Mouse (Mus musculus) heart, postnatal 25 days (tissue): ENCODE measurements around the gene Slc23a2. TPM values are rescaled to one million over a fixed set of nuclear protein-coding genes. Genes with fewer than 3 reads are reported as not detected.

Experiments used
- DNase-seq: peaks from one replicate; pipeline ENCODE4 v3.0.0; 2022; ENCODE audit warnings: low spot score
- intact Hi-C: fragments of 180-260 bp; cut with DNase I; formaldehyde crosslinking; loops from one replicate; pipeline ENCODE4 v1.15.1; 2025
- total RNA-seq, 2 experiments: library from RNA; stranded (reverse); gene quantifications; 2 replicates each; pipeline ENCODE4 v1.2.3; 2021

The Slc23a2 gene
- total RNA-seq, 2 experiments from 2014 or later: 13.5 to 14.5 TPM

- intact Hi-C loops: no loop called here
- no peak for DNase-seq
These were observed 8.9 kb downstream of the Slc23a2 start for GRCm38 (mm10) chr2:132135876-132136637.

DNA sequence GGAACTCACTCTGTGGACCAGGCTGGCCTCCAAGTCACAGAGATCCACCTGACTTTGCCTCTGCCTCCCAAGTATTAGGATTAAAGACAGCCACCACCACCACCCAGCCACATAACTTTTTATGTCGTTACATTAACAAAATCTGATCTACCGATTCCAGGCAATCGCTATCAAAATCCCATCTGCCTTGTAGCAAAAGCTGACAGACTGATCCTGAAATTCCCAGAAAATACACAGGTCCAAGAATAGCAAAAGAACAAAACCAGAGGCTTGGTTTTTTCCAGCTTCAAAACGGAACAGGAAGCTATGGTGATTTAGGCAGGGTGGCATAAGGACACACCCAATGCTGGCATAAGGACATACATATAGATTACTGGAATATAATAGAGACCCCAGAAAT lies 10.2 kb downstream of the Slc23a2 start:
- intact Hi-C loops: no loop called here

DNA sequence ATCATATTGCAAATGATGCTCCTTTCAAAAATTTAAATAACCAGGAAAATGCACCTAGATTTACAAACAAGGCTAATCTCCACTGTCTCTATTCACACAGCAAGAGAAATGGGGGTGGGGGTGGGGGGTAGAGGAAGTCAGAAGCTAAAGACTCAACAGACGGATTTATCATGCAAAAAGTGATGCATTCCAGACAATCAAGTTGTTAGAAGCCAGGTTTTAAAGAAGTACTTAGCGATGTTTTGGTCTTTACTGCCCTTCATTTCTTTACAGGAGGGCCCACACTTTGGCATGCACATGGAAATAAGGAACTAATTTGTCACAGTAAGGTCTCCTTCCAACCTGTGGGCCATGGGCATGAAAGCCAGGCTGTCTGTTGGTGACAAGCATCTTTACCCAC lies 11.5 kb downstream of the Slc23a2 start:
- DNase-seq: no peak
- intact Hi-C loops: no loop called here

More for the DNA sequence above, 10.2 kb downstream of the Slc23a2 start:
- no peak for DNase-seq

GRCm38 (mm10) chr2:132131266-132131665 lies 13.6 kb downstream of the Slc23a2 start:
- intact Hi-C loops: no loop called here
- DNase-seq: peak; percentile 62

DNA sequence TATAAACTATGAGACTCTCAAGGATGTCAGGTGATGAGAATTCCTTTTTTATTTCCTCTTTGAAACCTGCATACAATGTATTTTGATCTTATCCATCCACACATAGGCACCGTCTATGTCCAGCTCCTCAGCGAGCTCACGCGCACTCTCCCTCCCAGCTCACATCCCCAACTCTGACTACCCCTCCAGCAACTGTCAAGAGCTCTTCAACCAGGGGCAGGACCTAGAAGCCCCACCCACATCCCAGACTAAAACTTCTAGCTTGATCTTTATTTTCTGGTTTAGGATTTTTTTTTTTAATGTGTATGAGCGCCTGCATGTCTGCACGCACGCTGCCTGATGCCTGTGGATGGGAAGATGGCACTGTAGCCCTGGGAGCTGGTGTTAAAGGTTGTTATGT lies 14.9 kb downstream of the Slc23a2 start:
- DNase-seq: no peak
- intact Hi-C loops: no loop called here

- DNase-seq: no peak
- intact Hi-C loops: no loop called here
These were observed 15.7 kb downstream of the Slc23a2 start for GRCm38 (mm10) chr2:132129247-132129646.

GRCm38 (mm10) chr2:132127904-132128303 lies 17.0 kb downstream of the Slc23a2 start:
- DNase-seq: no peak
- intact Hi-C loops: no loop called here

GRCm38 (mm10) chr2:132126292-132126691 lies 18.6 kb downstream of the Slc23a2 start:
- no peak for DNase-seq
- intact Hi-C loops: no loop called here

DNA sequence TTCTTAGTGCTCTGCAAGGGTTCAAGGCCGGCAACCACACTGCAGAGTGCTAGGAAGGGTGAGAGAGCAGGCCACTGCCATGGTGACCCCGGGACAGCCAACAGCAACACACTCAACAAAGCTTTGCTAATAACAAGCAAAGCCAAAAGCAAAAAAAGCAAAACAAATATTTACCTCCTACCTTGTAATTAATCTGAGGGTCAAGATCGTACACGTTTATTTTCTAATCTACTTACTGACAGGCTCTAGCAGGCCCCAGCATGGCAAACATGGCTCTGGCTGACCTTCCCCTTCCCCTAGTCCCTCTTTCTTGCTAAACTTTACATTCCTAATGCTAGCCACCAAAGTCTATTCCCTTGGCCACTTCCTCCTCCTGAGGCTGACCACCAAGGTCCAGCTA lies 21.8 kb downstream of the Slc23a2 start:
- intact Hi-C loops: no loop called here
- no peak for DNase-seq

GRCm38 (mm10) chr2:132121050-132121449 lies 23.9 kb downstream of the Slc23a2 start:
- intact Hi-C loops: no loop called here
- no peak for DNase-seq

DNA sequence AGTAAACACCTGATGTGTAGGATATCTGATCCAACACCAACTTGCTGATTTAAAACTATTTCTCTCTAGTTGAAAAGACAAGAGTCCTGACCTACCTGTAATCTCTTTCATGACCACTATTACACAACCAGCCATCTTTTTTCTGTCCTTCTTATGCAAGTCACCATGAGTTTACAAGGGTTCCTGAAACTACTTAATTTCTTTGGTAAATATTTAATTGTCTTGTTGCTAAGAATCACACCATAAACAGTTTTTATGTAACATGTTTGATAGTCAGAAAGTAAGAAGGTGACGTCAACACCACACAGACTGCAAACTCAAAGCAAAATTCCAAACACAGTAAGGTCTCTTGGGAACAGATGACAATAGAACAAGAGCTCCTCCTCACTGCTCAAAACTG lies 26.3 kb downstream of the Slc23a2 start:
- no peak for DNase-seq
- intact Hi-C loops: loop anchor here (10.0 kb wide), 1 partner anchor 126 kb away; the partner anchor contains the start of gene Tmem230

DNA sequence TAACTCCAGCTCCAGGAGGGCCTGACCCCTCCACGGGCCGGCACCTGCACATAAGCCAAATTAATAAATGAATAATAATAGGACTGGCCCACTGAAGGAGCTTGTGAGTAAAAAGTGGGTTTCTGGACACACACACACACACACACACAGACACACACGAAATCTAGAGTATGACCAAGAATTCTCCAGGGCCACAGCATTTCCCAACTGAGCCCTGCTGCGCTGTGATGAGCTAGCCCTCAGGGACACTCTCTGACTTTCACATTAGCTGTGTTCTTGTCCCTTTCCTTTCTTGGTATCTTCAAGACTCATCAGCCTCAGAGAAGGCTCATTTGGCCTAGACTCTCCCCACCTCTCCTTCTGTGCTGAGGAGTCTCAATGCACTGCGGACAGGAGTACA lies 29.0 kb downstream of the Slc23a2 start:
- no peak for DNase-seq
- intact Hi-C loops: loop anchor here (10.0 kb wide), 1 partner anchor 129 kb away; the partner anchor contains the start of gene Tmem230

DNA sequence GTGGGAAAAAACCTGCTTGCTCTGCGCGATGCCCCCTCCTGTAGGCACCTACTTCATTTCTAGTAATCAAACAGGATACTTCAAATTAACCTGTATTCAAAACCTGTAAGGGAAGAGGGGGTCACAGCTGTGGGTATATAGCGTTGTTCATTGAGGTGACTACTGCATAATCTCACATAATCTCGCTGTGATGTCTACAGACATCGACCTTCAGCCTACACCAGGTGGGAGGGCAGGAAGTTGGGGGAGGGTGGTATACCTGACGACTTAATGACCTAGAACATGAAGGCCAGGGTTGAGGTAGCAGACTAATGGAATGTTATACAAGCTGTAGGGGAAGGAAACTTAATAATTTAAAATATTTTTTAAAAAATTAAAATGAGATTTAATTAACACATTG lies 29.6 kb downstream of the Slc23a2 start:
- DNase-seq: no peak
- intact Hi-C loops: loop anchor here (10.0 kb wide), 1 partner anchor 129 kb away; the partner anchor contains the start of gene Tmem230

GRCm38 (mm10) chr2:132113962-132114759 lies 30.7 kb downstream of the Slc23a2 start:
- intact Hi-C loops: loop anchor here (2.0 to 10.0 kb wide), 3 partner anchors 42 to 287 kb away; partner anchors contain the start of gene Tmem230
- DNase-seq: no peak

- intact Hi-C loops: loop anchor here (1.0 to 10.0 kb wide), 4 partner anchors 40 to 286 kb away; partner anchors contain the start of gene Tmem230
- DNase-seq: no peak
These were observed 32.6 kb downstream of the Slc23a2 start for GRCm38 (mm10) chr2:132112319-132112718.

- intact Hi-C loops: loop anchor here (1.0 to 10.0 kb wide), 4 partner anchors 40 to 285 kb away; partner anchors contain the start of gene Tmem230
- DNase-seq: no peak
These were observed 33.0 kb downstream of the Slc23a2 start for GRCm38 (mm10) chr2:132111905-132112304.

GRCm38 (mm10) chr2:132111266-132111665 lies 33.6 kb downstream of the Slc23a2 start:
- peak; percentile 34 for DNase-seq
- intact Hi-C loops: loop anchor here (5.0 to 10.0 kb wide), 2 partner anchors 39 to 134 kb away; partner anchors contain the start of gene Tmem230

DNA sequence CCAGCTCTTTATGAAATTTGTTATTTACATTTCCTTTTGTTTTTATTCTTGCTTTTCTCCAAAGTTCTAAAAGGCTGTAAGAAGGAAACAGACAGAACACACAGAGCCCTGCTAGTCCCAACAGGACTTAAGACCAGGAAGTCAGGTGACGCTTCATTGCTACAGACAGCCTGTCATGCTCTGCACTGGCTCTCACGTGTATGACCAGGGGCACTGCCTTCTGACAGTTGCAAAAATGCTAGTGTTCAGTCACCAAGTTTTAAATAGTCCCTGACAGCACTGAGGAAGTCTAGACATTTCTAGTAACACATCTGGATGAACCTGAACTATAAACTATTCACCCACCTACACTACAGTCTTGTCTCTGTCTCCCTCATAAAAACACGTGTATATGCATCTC lies 34.2 kb downstream of the Slc23a2 start:
- intact Hi-C loops: loop anchor here (5.0 to 10.0 kb wide), 2 partner anchors 38 to 134 kb away; partner anchors contain the start of gene Tmem230
- no peak for DNase-seq

DNA sequence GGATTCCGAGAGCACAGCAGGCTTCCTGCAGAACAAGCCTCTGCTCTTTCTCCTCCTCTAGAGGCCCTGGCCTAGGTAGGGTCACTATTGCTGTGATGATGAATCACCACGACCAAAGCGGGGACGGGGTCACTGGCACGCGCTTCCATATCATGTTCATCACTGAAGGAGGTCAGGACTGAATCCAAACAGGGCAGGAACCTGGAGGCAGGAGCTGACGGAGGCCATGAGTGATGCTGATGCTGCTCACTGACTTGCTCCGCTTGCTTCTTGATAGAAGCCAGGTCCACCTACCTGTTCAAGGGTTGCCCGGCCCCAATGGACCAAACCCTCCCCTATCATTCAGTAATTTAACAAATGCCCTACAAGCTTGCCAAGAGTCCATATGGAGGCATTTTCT lies 35.9 kb downstream of the Slc23a2 start:
- no peak for DNase-seq
- intact Hi-C loops: no loop called here

DNA sequence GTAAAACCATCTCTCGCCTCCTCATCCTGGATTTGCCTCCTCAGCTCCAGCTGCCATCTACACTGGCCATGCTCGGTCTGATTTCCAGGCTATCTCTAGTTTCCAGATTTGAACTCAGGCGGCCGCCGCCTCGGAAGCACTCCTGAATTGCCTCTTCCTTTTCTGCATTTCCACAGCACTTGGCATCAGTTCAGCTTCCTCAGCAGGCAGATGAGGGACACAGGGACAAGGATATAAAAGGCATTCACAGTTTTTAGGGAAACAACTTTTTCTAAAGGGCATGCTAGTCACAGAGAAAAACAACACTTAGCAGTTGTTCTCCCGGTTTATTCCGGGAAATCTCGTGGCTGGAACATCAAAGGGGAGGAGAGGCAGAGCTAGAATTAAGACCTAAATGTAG lies 37.3 kb downstream of the Slc23a2 start:
- DNase-seq: no peak
- intact Hi-C loops: no loop called here

DNA sequence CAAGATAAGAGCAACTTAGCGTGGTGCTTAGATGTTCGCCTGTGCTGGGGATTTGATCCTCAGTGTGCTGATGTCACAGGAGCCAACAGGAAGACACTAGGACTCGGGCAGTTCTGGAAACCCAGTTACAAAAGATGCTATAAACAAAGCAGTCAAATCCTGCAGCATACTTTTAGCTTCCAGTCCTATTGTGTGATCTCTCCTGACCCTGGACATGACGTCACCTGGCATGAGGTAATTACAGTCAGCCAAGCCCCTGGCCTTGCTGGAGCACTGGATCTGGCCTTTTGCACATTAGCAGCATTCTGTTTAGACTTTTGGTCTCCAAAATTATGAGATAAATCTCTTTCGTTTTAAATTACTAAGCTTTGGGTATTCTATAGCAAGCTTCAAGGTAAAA lies 38.8 kb downstream of the Slc23a2 start:
- DNase-seq: no peak
- intact Hi-C loops: no loop called here
